Mouse (Mus musculus): ENCODE data around the gene Arhgef10l. TPM values are rescaled to one million over a fixed set of nuclear protein-coding genes. Genes with fewer than 3 reads are reported as not detected.
A peak's percentile ranks its signal among the peaks of the same experiment; 100 is the strongest.

The Arhgef10l gene
- polyA plus RNA-seq, 1 experiment from 2014 or later, result 6.3 TPM

DNA sequence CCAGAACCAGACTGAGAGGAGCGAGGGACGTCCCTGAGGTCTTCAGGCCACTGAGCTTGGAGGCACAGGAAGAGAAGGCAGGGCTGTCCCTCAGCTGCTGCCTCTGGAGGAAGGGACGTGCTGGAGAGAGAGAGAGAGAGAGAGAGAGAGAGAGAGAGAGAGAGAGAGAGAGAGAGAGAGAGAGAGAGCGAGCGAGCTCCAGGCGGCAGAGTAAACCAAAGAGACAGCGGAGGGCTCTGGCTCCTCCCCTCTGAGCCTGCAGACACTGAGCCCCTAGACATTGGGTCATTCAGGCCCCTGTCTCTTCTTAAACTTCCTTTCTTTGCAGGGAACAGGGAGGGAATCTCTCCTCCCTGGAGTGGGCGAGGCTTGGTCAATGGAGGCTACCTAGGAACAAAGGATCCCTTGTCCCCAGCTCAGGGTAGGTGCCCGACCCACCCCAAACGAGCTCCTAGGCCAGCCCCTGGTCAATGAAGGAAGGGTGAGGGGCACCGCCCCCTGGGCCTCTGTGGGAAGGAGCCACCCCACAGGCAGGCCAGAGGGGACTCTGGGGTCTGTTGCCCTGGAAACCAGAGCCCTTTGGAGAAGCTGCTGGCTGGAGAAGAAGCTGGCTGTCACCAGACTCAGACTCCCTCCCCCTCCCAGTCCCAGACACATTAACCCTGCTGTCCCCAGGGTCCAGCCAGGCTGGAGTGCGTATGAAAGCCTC lies 41.2 kb downstream of the Arhgef10l start:
- H3K27me3 ChIP-seq (ENCODE audit: insufficient read depth, low read length), result no peaks in the 10 kb centered on the region
- H3K4me1 ChIP-seq (ENCODE audit: insufficient read depth), result peaks cover 20% of the 10 kb centered on the region
- no peak overlapping the region for H3K4me3 ChIP-seq (ENCODE audit: low read depth, low read length)
- no peaks in the 10 kb centered on the region for H3K36me3 ChIP-seq (replicated peaks; ENCODE audit: insufficient read depth, low read length)
- DNase-seq (no peak), ATAC-seq (peak; percentile 22)
- H3K9ac ChIP-seq (replicated peaks), result no peak overlapping the region; the same call in 1 of the 2 replicates
- H3K27ac ChIP-seq (ENCODE audit: low read depth), result peak overlapping the region; percentile 58
- WGBS (ENCODE audit: insufficient replicate concordance), result 26% methylated on average over 9 of the region's 12 CpGs
- H3K9me3 ChIP-seq (ENCODE audit: low read length), result no peaks in the 10 kb centered on the region
- TF ChIP-seq EP300 (IDR thresholded peaks at IDR 0.05; ENCODE audit: low read depth) (no peak), CTCF (IDR thresholded peaks at IDR 0.05; ENCODE audit: low read depth) (no peak)
- H3K4me2 ChIP-seq (ENCODE audit: low read depth, low read length), result peak overlapping the region; percentile 27

DNA sequence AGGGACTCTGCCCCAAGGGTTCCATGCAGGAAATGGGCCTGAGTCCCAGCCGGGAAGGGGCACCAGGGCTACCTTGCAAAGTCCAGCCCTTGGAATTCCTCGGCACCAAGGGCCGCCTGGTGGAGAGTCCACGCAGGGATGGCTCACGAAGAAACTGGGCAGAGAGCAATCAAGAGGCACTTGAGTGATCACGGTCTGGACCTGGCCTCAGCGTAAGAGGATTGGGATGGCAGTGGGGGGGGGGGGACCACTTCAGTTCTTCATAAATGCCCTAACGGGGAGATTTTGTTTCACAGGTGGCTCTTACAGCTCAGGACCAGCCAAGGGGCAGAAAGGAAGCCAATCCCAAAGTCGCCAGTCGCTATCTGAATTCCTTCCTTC lies 41.7 kb downstream of the Arhgef10l start:
- Histone ChIP-seq H3K4me3 (ENCODE audit: low read depth, low read length) (no peak overlapping the region), H3K4me2 (ENCODE audit: low read depth, low read length) (0 out of 2 replicates have a peak overlapping the region, but pooled peaks have one; percentile 27), H3K9me3 (ENCODE audit: low read length) (no peaks in the 10 kb centered on the region), H3K36me3 (replicated peaks; ENCODE audit: insufficient read depth, low read length) (no peaks in the 10 kb centered on the region), H3K9ac (replicated peaks) (no peak overlapping the region), H3K27ac (ENCODE audit: low read depth) (peak overlapping the region; percentile 58), H3K27me3 (ENCODE audit: insufficient read depth, low read length) (no peaks in the 10 kb centered on the region), H3K4me1 (ENCODE audit: insufficient read depth) (peaks cover 20% of the 10 kb centered on the region)
- TF ChIP-seq EP300 (IDR thresholded peaks at IDR 0.05; ENCODE audit: low read depth) (no peak), CTCF (IDR thresholded peaks at IDR 0.05; ENCODE audit: low read depth) (peak; percentile 22; the same call in 1 of the 2 replicates)
- no peak for DNase-seq
- ATAC-seq, result no peak
- WGBS (ENCODE audit: insufficient replicate concordance), result 41% methylated on average over 10 of the region's 10 CpGs

DNA sequence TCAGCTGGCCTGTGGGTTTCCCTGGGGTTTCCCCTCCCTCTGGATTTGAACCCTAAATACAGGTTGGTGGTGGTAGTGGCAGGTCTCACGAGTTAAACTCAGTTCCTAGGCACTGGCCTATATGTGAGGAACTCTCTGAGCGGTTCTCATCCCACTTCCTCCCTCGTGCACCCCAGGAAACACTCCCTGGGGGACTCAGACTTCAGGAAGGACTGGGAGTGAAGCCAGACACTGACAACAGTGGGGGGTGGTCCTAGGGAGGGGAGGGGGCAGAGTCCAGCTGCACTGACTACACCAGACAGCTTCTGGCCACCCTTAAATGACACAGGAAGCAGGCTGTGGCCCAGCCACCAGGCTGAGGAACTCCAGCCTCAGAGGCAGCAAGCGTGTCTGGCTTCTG lies 43.0 kb downstream of the Arhgef10l start:
- Histone ChIP-seq H3K4me3 (ENCODE audit: low read depth, low read length) (no peak overlapping the region), H3K9ac (replicated peaks) (0 out of 2 replicates have a peak overlapping the region, but pooled peaks have one; percentile 2), H3K9me3 (ENCODE audit: low read length) (no peaks in the 10 kb centered on the region), H3K4me1 (ENCODE audit: insufficient read depth) (peaks cover 20% of the 10 kb centered on the region), H3K36me3 (replicated peaks; ENCODE audit: insufficient read depth, low read length) (no peaks in the 10 kb centered on the region), H3K4me2 (ENCODE audit: low read depth, low read length) (no peak overlapping the region), H3K27ac (ENCODE audit: low read depth) (0 out of 2 replicates have a peak overlapping the region, but pooled peaks have one; percentile 58), H3K27me3 (ENCODE audit: insufficient read depth, low read length) (no peaks in the 10 kb centered on the region)
- DNase-seq (no peak), ATAC-seq (no peak)
- no peak for TF ChIP-seq EP300 (IDR thresholded peaks at IDR 0.05; ENCODE audit: low read depth)
- TF ChIP-seq CTCF (IDR thresholded peaks at IDR 0.05; ENCODE audit: low read depth), result no peak
- 34% methylated on average over 4 of the region's 4 CpGs for WGBS (ENCODE audit: insufficient replicate concordance)

DNA sequence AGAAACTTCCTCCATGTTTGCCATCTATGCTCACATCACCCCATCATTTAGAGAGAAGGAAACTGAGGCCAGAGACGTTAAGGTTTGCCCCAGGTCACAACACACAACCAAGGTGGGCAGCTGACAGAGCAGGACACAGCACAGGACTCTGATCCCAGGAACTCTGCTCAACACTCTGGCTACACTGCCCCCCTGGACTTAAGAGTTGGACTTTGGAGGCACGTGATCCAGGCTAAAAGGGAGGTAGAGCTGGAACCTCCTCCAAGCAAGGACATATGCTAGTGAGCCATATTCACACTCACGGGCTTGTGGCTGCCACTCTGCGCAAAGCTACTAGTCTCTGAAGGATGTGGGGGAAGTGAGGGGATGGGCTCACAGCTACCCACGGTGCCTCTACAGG lies 45.3 kb downstream of the Arhgef10l start:
- Histone ChIP-seq H3K4me1 (ENCODE audit: insufficient read depth) (peaks cover 14% of the 10 kb centered on the region), H3K4me3 (ENCODE audit: low read depth, low read length) (peak overlapping the region; percentile 2; the same call in 1 of the 2 replicates), H3K4me2 (ENCODE audit: low read depth, low read length) (peak overlapping the region; percentile 22), H3K27ac (ENCODE audit: low read depth) (peak overlapping the region; percentile 69), H3K27me3 (ENCODE audit: insufficient read depth, low read length) (no peaks in the 10 kb centered on the region), H3K9me3 (ENCODE audit: low read length) (no peaks in the 10 kb centered on the region), H3K9ac (replicated peaks) (0 out of 2 replicates have a peak overlapping the region, but pooled peaks have one; percentile 11), H3K36me3 (replicated peaks; ENCODE audit: insufficient read depth, low read length) (no peaks in the 10 kb centered on the region)
- TF ChIP-seq EP300 (IDR thresholded peaks at IDR 0.05; ENCODE audit: low read depth) (no peak), CTCF (IDR thresholded peaks at IDR 0.05; ENCODE audit: low read depth) (no peak)
- ATAC-seq, result peak; percentile 37
- DNase-seq, result no peak
- 45% methylated on average over 5 of the region's 5 CpGs for WGBS (ENCODE audit: insufficient replicate concordance)

DNA sequence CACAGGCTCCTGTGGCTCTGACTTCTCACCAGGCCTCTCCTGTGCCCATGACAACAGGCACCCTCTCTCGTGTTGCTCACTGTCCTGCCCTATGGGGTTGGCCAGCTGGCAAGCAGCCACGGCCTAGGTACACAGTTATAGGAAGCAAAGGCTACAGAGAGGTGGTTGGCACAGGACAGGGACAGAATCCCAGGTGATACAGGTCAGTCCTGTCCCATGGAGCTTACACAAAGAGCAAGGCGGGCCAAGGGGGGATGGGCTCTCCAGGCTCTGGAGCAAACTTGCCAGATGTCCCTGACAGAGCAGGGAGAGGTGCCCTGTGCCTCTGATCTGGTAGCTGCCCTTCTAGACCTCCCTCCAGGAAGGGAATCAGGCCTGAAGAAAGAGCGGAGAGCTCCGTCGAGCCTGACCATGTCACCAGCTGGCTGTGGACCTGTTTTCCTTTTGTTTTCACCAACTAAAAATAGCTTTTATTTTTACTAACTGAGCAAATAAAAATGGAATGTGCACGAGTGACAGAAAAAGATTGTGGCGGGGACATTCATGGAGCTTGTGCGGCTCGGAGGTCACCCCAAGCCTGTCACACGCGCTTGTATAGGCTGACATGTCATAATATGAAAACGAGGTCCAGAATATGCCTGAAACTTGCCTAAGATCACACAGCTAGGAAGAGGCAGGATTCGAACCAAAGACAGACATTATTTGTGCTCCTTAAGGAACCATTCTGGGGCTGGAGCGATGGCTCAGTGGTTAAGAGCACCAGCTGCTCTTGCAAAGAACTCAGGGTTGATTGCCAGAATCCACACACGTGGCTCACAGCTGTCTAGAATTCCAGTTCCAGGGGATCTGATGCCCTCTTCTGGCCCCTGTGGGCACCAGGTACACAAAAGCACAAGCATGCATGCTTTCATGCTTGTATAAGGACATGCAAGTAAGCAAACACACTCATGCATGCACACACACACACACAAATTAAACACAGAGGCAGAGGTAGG lies 48.1 kb downstream of the Arhgef10l start:
- 54% methylated on average over 16 of the region's 16 CpGs for WGBS (ENCODE audit: insufficient replicate concordance)
- DNase-seq, result peak; percentile 83

More for the DNA sequence above, 48.1 kb downstream of the Arhgef10l start:
- peak; percentile 57 for TF ChIP-seq CTCF (IDR thresholded peaks at IDR 0.05; ENCODE audit: low read depth)
- no peak for TF ChIP-seq EP300 (IDR thresholded peaks at IDR 0.05; ENCODE audit: low read depth)
- ATAC-seq, result peak; percentile 94
- H3K27me3 ChIP-seq (ENCODE audit: insufficient read depth, low read length), result no peaks in the 10 kb centered on the region
- peak overlapping the region; percentile 89 for H3K27ac ChIP-seq (ENCODE audit: low read depth)
- H3K9me3 ChIP-seq (ENCODE audit: low read length), result no peaks in the 10 kb centered on the region
- H3K36me3 ChIP-seq (replicated peaks; ENCODE audit: insufficient read depth, low read length), result no peaks in the 10 kb centered on the region
- no peak overlapping the region for H3K4me3 ChIP-seq (ENCODE audit: low read depth, low read length)
- no peak overlapping the region for H3K4me2 ChIP-seq (ENCODE audit: low read depth, low read length)
- H3K4me1 ChIP-seq (ENCODE audit: insufficient read depth), result peaks cover 5% of the 10 kb centered on the region; the same call in 1 of the 2 replicates
- no peak overlapping the region for H3K9ac ChIP-seq (replicated peaks)

Data from liver, postnatal 0 days (tissue).